8 mouse cellular contexts compared by ENCODE assay signal in genomic region chr9:101314036-101314435, GRCm38 (mm10).
A peak's percentile ranks its signal among the peaks of the same experiment; 100 is the strongest.
DNase-seq lines count a peak whose midpoint lies in the region; ATAC-seq and TF ChIP-seq lines count a peak whose summit lies in the region.
"Had no signal": no experiment of that assay in that cellular context is flagged by ENCODE, and none has a peak within 500 bp of the region (broad histone marks: within the 10 kb centered on the region; RNA-seq: fewer than 3 reads in every experiment).

No protein-coding gene starts in this region.

- no peak for ATAC-seq in liver, embryonic 14.5 days (ENCODE audit: insufficient read depth)

- 34% methylated on average over 4 of the region's 4 CpGs for WGBS in liver, embryonic 14.5 days (ENCODE audit: insufficient replicate concordance)

- DNase-seq in ovary, postnatal 10 days (ENCODE audit: low spot score), result peak; percentile 20
- DNase-seq in ovary, adult 18-20 months (ENCODE audit: low spot score), result no peak
- DNase-seq in adrenal gland, adult 18-20 months (ENCODE audit: low spot score in 2 of 2), result peak; percentile 50 to 59
- DNase-seq in kidney, postnatal 14 days, result peak; percentile 68
- DNase-seq in liver, embryonic 14.5 days (ENCODE audit: low read depth in 3 of 3, low spot score in 3 of 3), result peak in 2 of 3 experiments; percentile 12 to 14
- peak; percentile 48 for DNase-seq in right cerebral cortex, adult 18-20 months

- no peak overlapping the region for H3K4me2 ChIP-seq in liver, embryonic 14.5 days (ENCODE audit: low read depth)
- H3K4me2 ChIP-seq: heart, embryonic 15.5 days had no signal

- no peak for TF ChIP-seq POLR2A in cortical plate, adult 2 months (IDR thresholded peaks at IDR 0.05; ENCODE audit: extremely low read depth, insufficient read depth, low read length)

- H3K4me3 ChIP-seq in cortical plate, adult 2 months (ENCODE audit: insufficient read depth, low read length), result no peak overlapping the region
- H3K4me3 ChIP-seq in liver, embryonic 14.5 days (ENCODE audit: insufficient read depth in 1 of 2, low read depth in 2 of 2, low read length in 2 of 2), result no peak overlapping the region
- H3K4me3 ChIP-seq: heart, embryonic 15.5 days had no signal

- H3K9me3 ChIP-seq in liver, embryonic 14.5 days (ENCODE audit: control insufficient read depth, low read length), result no peaks in the 10 kb centered on the region
- H3K9me3 ChIP-seq: heart, embryonic 15.5 days had no signal

- H3K9ac ChIP-seq in liver, embryonic 14.5 days (replicated peaks), result no peak overlapping the region
- H3K9ac ChIP-seq: heart, embryonic 15.5 days had no signal

- H3K4me1 ChIP-seq in cortical plate, adult 2 months (ENCODE audit: control insufficient read depth, insufficient read depth, low read length), result no peaks in the 10 kb centered on the region
- H3K4me1 ChIP-seq in liver, embryonic 14.5 days (replicated peaks; ENCODE audit: control insufficient read depth in 2 of 2, insufficient read depth in 2 of 2, low read length in 1 of 2), result no peaks in the 10 kb centered on the region
- H3K4me1 ChIP-seq: heart, embryonic 15.5 days had no signal

- no peaks in the 10 kb centered on the region for H3K36me3 ChIP-seq in liver, embryonic 14.5 days (replicated peaks; ENCODE audit: control insufficient read depth, insufficient read depth, low read depth)
- H3K36me3 ChIP-seq: heart, embryonic 15.5 days had no signal

- no peak for TF ChIP-seq EP300 in liver, embryonic 14.5 days (IDR thresholded peaks at IDR 0.05; ENCODE audit: low read depth)

- H3K27me3 ChIP-seq in liver, embryonic 14.5 days (ENCODE audit: control insufficient read depth, insufficient read depth, low read length), result no peaks in the 10 kb centered on the region

- no peak overlapping the region for H3K27ac ChIP-seq in cortical plate, adult 2 months (ENCODE audit: insufficient read depth, low read length)
- no peak overlapping the region for H3K27ac ChIP-seq in liver, embryonic 14.5 days
- H3K27ac ChIP-seq: heart, embryonic 15.5 days had no signal

- TF ChIP-seq CTCF in cortical plate, adult 2 months (IDR thresholded peaks at IDR 0.05; ENCODE audit: extremely low read depth, insufficient read depth, low read length), result peak; percentile 71
- peak; percentile 74 for TF ChIP-seq CTCF in liver, embryonic 14.5 days (IDR thresholded peaks at IDR 0.05; ENCODE audit: low read depth)
